Mouse (Mus musculus) lung, embryonic 16.5 days (tissue): Measurements from ENCODE around the gene Sema3f. TPM values are rescaled to one million over a fixed set of nuclear protein-coding genes. Genes with fewer than 3 reads are reported as not detected.

ENCODE experiments used
- ATAC-seq: fragments of 200-750 bp; cut with Nextera tagmentation; 2 replicates; pipeline ENCODE4 v1.8.0; 2017; ENCODE audit warnings: low read depth, mild to moderate bottlenecking, moderate library complexity
- H3K27ac ChIP-seq: fragments of 300-500 bp; sonication (generic); 2 replicates; pipeline ENCODE4 v1.5.1; 2014; ENCODE audit warnings: mild to moderate bottlenecking, control low read depth, low read length
- H3K27me3 ChIP-seq: fragments of 300-500 bp; sonication (generic); 2 replicates; pipeline ENCODE4 v1.6.1; 2014; ENCODE audit warnings: low read depth, low read length, mixed read lengths; ENCODE audit not compliant: control insufficient read depth, insufficient read depth
- H3K36me3 ChIP-seq: fragments of 300-500 bp; sonication (generic); 2 replicates; pipeline ENCODE4 v1.6.1; 2014; ENCODE audit warnings: low read length; ENCODE audit not compliant: control insufficient read depth, insufficient read depth
- H3K4me1 ChIP-seq: fragments of 300-500 bp; sonication (generic); replicated peaks from 2 replicates; pipeline ENCODE4 v1.6.1; 2014; ENCODE audit warnings: low read length, mixed read lengths; ENCODE audit not compliant: control insufficient read depth, insufficient read depth
- H3K4me2 ChIP-seq: fragments of 300-500 bp; sonication (generic); 2 replicates; pipeline ENCODE4 v1.6.1; 2014; ENCODE audit warnings: low read depth, low read length, control low read depth
- H3K4me3 ChIP-seq: fragments of 300-500 bp; sonication (generic); 2 replicates; pipeline ENCODE4 v1.5.1; 2014; ENCODE audit warnings: mild to moderate bottlenecking, low read length, control low read depth
- H3K9ac ChIP-seq: fragments of 300-500 bp; sonication (generic); 2 replicates; pipeline ENCODE4 v1.6.1; 2014; ENCODE audit warnings: low read length, control low read depth
- H3K9me3 ChIP-seq: fragments of 300-500 bp; sonication (generic); 2 replicates; pipeline ENCODE4 v1.6.1; 2016; ENCODE audit warnings: low read length; ENCODE audit not compliant: control insufficient read depth
- WGBS: fragments of 180-500 bp; shearing (Covaris S2); extraction: QIAGEN DNeasy Blood & Tissue Kit; methylation state at CpG from one replicate; pipeline ENCODE4 v1.1.7; 2014; 5-methylcytosine and 5-hydroxymethylcytosine counted together
- polyA plus RNA-seq: library from polyadenylated mRNA; unstranded; fragments of >200 nt; fragmentation: Nextera tagmentation; extraction: Ambion mirVana; gene quantifications from 2 replicates; pipeline ENCODE4 v1.2.1, GENCODE M21; 2015

Sema3f gene
- polyA plus RNA-seq, 1 experiment from 2014 or later = 10.4 TPM

DNA sequence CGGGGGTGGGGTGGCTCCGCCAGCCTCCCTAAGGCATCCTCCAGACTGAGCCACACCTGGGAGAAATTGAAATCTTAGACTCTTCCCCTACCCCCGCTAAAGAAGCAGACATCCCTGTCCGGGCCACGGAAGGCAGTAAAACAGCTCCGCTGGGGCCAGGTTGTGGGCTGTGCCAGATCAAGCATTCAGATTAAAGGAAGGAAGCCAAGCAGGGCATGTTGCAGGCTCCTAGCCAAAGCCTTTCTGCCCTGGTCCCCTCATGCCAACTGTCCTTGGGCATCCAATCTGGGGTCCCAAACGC, 25.9 kb upstream of the Sema3f start:
- ATAC-seq = no peak
- Histone ChIP-seq H3K4me2 (peak overlapping the region; percentile 44), H3K9ac (peak overlapping the region; percentile 50), H3K9me3 (no peaks in the 10 kb centered on the region), H3K36me3 (peaks cover 20% of the 10 kb centered on the region), H3K27me3 (no peaks in the 10 kb centered on the region; the same call in 1 of the 2 replicates), H3K4me1 (peaks cover 26% of the 10 kb centered on the region), H3K27ac (no peak overlapping the region), H3K4me3 (peak overlapping the region; percentile 7; the same call in 1 of the 2 replicates)
- WGBS = 0% methylated on average over 7 of the region's 7 CpGs

- no peak for ATAC-seq
- Histone ChIP-seq H3K27ac (no peak overlapping the region), H3K4me1 (peaks cover 26% of the 10 kb centered on the region), H3K4me2 (peak overlapping the region; percentile 44), H3K27me3 (no peaks in the 10 kb centered on the region; the same call in 1 of the 2 replicates), H3K9me3 (no peaks in the 10 kb centered on the region), H3K36me3 (peaks cover 14% of the 10 kb centered on the region), H3K4me3 (peak overlapping the region; percentile 7; the same call in 1 of the 2 replicates), H3K9ac (peak overlapping the region; percentile 50)
- WGBS = 7% methylated on average over 17 of the region's 17 CpGs
Measured at GRCm38 (mm10) chr9:107735356-107736184, 25.3 kb upstream of the Sema3f start.

- Histone ChIP-seq H3K4me1 (peaks cover 26% of the 10 kb centered on the region), H3K4me3 (no peak overlapping the region), H3K4me2 (no peak overlapping the region), H3K9ac (peak overlapping the region; percentile 26; the same call in 1 of the 2 replicates), H3K36me3 (peaks cover 5% of the 10 kb centered on the region), H3K27ac (no peak overlapping the region), H3K27me3 (no peaks in the 10 kb centered on the region; the same call in 1 of the 2 replicates), H3K9me3 (no peaks in the 10 kb centered on the region)
- WGBS = 34% methylated on average over 7 of the region's 7 CpGs
- ATAC-seq = no peak
Measured at GRCm38 (mm10) chr9:107734567-107734971, 24.3 kb upstream of the Sema3f start.

GRCm38 (mm10) chr9:107729709-107730108, 19.4 kb upstream of the Sema3f start:
- Histone ChIP-seq H3K27ac (no peak overlapping the region), H3K4me2 (no peak overlapping the region), H3K4me1 (peaks cover 12% of the 10 kb centered on the region), H3K36me3 (no peaks in the 10 kb centered on the region), H3K9ac (no peak overlapping the region), H3K27me3 (no peaks in the 10 kb centered on the region), H3K4me3 (no peak overlapping the region), H3K9me3 (no peaks in the 10 kb centered on the region)
- 32% methylated on average over 3 of the region's 3 CpGs for WGBS
- no peak for ATAC-seq

GRCm38 (mm10) chr9:107728919-107729670, 18.8 kb upstream of the Sema3f start:
- no peaks in the 10 kb centered on the region for H3K9me3 ChIP-seq
- no peak for ATAC-seq
- H3K4me3 ChIP-seq = no peak overlapping the region
- H3K4me2 ChIP-seq = no peak overlapping the region
- 50% methylated on average over 6 of the region's 6 CpGs for WGBS
- H3K27me3 ChIP-seq = no peaks in the 10 kb centered on the region
- H3K9ac ChIP-seq = no peak overlapping the region
- H3K4me1 ChIP-seq = peaks cover 12% of the 10 kb centered on the region
- H3K27ac ChIP-seq = no peak overlapping the region
- no peaks in the 10 kb centered on the region for H3K36me3 ChIP-seq

GRCm38 (mm10) chr9:107727041-107727440, 16.8 kb upstream of the Sema3f start:
- no peaks in the 10 kb centered on the region for H3K36me3 ChIP-seq
- no peak overlapping the region for H3K4me2 ChIP-seq
- no peak for ATAC-seq
- H3K9me3 ChIP-seq = no peaks in the 10 kb centered on the region
- peaks cover 26% of the 10 kb centered on the region for H3K4me1 ChIP-seq
- H3K27me3 ChIP-seq = no peaks in the 10 kb centered on the region
- 60% methylated on average over 3 of the region's 3 CpGs for WGBS
- H3K9ac ChIP-seq = no peak overlapping the region
- H3K27ac ChIP-seq = no peak overlapping the region
- no peak overlapping the region for H3K4me3 ChIP-seq

- peak overlapping the region; percentile 73 for H3K27ac ChIP-seq
- H3K4me2 ChIP-seq = no peak overlapping the region
- H3K9ac ChIP-seq = no peak overlapping the region
- H3K4me3 ChIP-seq = no peak overlapping the region
- WGBS = 79% methylated on average over 1 of the region's 1 CpGs
- peaks cover 29% of the 10 kb centered on the region for H3K4me1 ChIP-seq
- no peaks in the 10 kb centered on the region for H3K36me3 ChIP-seq
- no peaks in the 10 kb centered on the region for H3K9me3 ChIP-seq
- no peak for ATAC-seq
- H3K27me3 ChIP-seq = no peaks in the 10 kb centered on the region
Measured at GRCm38 (mm10) chr9:107724796-107725195, 14.5 kb upstream of the Sema3f start.

GRCm38 (mm10) chr9:107723794-107724531, 13.7 kb upstream of the Sema3f start:
- peak overlapping the region; percentile 51 for H3K4me2 ChIP-seq
- H3K27me3 ChIP-seq = no peaks in the 10 kb centered on the region
- H3K9ac ChIP-seq = peak overlapping the region; percentile 52
- WGBS = 1% methylated on average over 11 of the region's 11 CpGs
- no peak overlapping the region for H3K4me3 ChIP-seq
- ATAC-seq = peak; percentile 74
- H3K9me3 ChIP-seq = no peaks in the 10 kb centered on the region
- peaks cover 29% of the 10 kb centered on the region for H3K4me1 ChIP-seq
- peak overlapping the region; percentile 75 for H3K27ac ChIP-seq
- no peaks in the 10 kb centered on the region for H3K36me3 ChIP-seq

GRCm38 (mm10) chr9:107723292-107723691, 13.0 kb upstream of the Sema3f start:
- peak overlapping the region; percentile 52 for H3K9ac ChIP-seq
- peak; percentile 72 for ATAC-seq
- no peaks in the 10 kb centered on the region for H3K27me3 ChIP-seq
- H3K27ac ChIP-seq = peak overlapping the region; percentile 75
- H3K4me2 ChIP-seq = peak overlapping the region; percentile 51
- no peaks in the 10 kb centered on the region for H3K9me3 ChIP-seq
- H3K4me1 ChIP-seq = peaks cover 29% of the 10 kb centered on the region
- no peaks in the 10 kb centered on the region for H3K36me3 ChIP-seq
- no peak overlapping the region for H3K4me3 ChIP-seq
- 30% methylated on average over 6 of the region's 6 CpGs for WGBS
